Mouse (Mus musculus): ENCODE data around the gene Efcab6. TPM values are rescaled to one million over a fixed set of nuclear protein-coding genes. Genes with fewer than 3 reads are reported as not detected.
A peak's percentile ranks its signal among the peaks of the same experiment; 100 is the strongest.

Efcab6 gene
- total and polyA plus RNA-seq, 3 experiments = not detected

DNA sequence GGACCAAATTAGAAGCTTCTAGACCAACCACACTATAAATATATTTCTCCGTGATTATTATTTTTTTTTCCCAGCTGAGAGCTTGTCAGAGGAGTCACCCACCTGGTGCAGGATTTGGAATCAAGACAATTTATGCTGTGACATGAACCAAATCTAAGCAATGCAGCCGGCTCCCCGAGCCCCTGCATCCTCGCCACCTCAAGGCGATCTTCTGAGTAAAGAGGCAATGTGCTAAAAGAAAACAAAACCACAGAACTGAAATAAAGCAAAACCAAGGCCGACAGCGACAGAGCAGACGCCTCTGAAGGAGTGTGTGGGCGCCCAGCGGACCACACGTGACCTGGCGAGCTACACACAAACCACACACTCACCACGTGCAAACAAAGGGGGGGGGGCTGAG, 13.5 kb upstream of the Efcab6 start:
- no peak overlapping the region for H3K4me2 ChIP-seq (ENCODE audit: insufficient read depth, low read depth, poor library complexity, severe bottlenecking)

GRCm38 (mm10) chr15:84077151-84077550, 12.0 kb upstream of the Efcab6 start:
- TF ChIP-seq JUN (IDR thresholded peaks at IDR 0.05; ENCODE audit: insufficient read depth, low read depth, low read length) (no peak), PAX5 (IDR thresholded peaks at IDR 0.05; ENCODE audit: low read length) (no peak), EP300 (IDR thresholded peaks at IDR 0.05; ENCODE audit: low read length) (no peak), SMC3 (IDR thresholded peaks at IDR 0.05; ENCODE audit: low read depth, low read length) (no peak), MXI1 (IDR thresholded peaks at IDR 0.05; ENCODE audit: low read depth, low read length) (no peak), CTCF (conservative IDR thresholded peaks at IDR 0.05 in 1 of 2, IDR thresholded peaks at IDR 0.05 in 1 of 2; ENCODE audit: low read depth in 2 of 2, low read length in 2 of 2) (no peak), HCFC1 (IDR thresholded peaks at IDR 0.05; ENCODE audit: low read depth, low read length) (no peak), TBP (conservative IDR thresholded peaks at IDR 0.05; ENCODE audit: low read depth, low read length) (no peak), E2F4 (IDR thresholded peaks at IDR 0.05; ENCODE audit: insufficient replicate concordance, low read depth, low read length) (no peak), GABPA (IDR thresholded peaks at IDR 0.05; ENCODE audit: insufficient replicate concordance, low read depth, low read length) (no peak), POLR2AphosphoS2 (IDR thresholded peaks at IDR 0.05; ENCODE audit: low read depth, low read length) (no peak), USF2 (conservative IDR thresholded peaks at IDR 0.05; ENCODE audit: low read depth, low read length) (no peak), UBTF (IDR thresholded peaks at IDR 0.05; ENCODE audit: low read depth, low read length) (no peak)
- Histone ChIP-seq H3K79me2 (replicated peaks; ENCODE audit: control insufficient read depth, extremely low read depth, insufficient read depth, poor library complexity, severe bottlenecking) (no peaks in the 10 kb centered on the region), H3K27me3 (replicated peaks) (peaks cover 86% of the 10 kb centered on the region), H3K4me1 (ENCODE audit: control insufficient read depth in 1 of 2, insufficient read depth in 2 of 2) (0 out of 4 replicates have a peak, but pooled peaks cover 0 to 3% of the 10 kb centered on the region in 2 experiments), H3K27ac (ENCODE audit: insufficient read depth, low read depth) (no peak overlapping the region), H3K4me3 (replicated peaks in 1 of 3; ENCODE audit: low read depth in 2 of 3, low read length in 2 of 3, poor library complexity in 1 of 3) (no peak overlapping the region), H3K9ac (ENCODE audit: insufficient read depth, low read depth) (no peak overlapping the region), H3K36me3 (replicated peaks in 1 of 2; ENCODE audit: control insufficient read depth in 1 of 2, insufficient read depth in 1 of 2, low read length in 1 of 2) (no peaks in the 10 kb centered on the region), H3K9me3 (replicated peaks; ENCODE audit: low read length) (no peaks in the 10 kb centered on the region), H3K4me2 (ENCODE audit: insufficient read depth, low read depth, poor library complexity, severe bottlenecking) (no peak overlapping the region)
- dilution Hi-C loops (cut with MboI; ENCODE audit: extremely low pct_ligation_motif_present, extremely low pct_unique_long_range_greater_than_20kb, low sequenced_read_pairs) (no loop called here), in situ Hi-C loops (cut with MboI; ENCODE audit: low pct_ligation_motif_present, low pct_unique_long_range_greater_than_20kb, low sequenced_read_pairs) (no loop called here)
- DNase-seq (ENCODE audit: extremely low read depth) = no peak

More for the DNA sequence above, 13.5 kb upstream of the Efcab6 start:
- H3K9ac ChIP-seq (ENCODE audit: insufficient read depth, low read depth) = no peak overlapping the region
- no peak for DNase-seq (ENCODE audit: extremely low read depth)
- H3K4me1 ChIP-seq (ENCODE audit: control insufficient read depth in 1 of 2, insufficient read depth in 2 of 2) = 0 out of 4 replicates have a peak, but pooled peaks cover 0 to 2% of the 10 kb centered on the region in 2 experiments
- H3K27me3 ChIP-seq (replicated peaks) = peaks cover 83% of the 10 kb centered on the region
- dilution Hi-C loops (cut with MboI; ENCODE audit: extremely low pct_ligation_motif_present, extremely low pct_unique_long_range_greater_than_20kb, low sequenced_read_pairs) (no loop called here), in situ Hi-C loops (cut with MboI; ENCODE audit: low pct_ligation_motif_present, low pct_unique_long_range_greater_than_20kb, low sequenced_read_pairs) (no loop called here)
- H3K27ac ChIP-seq (ENCODE audit: insufficient read depth, low read depth) = no peak overlapping the region
- H3K79me2 ChIP-seq (replicated peaks; ENCODE audit: control insufficient read depth, extremely low read depth, insufficient read depth, poor library complexity, severe bottlenecking) = no peaks in the 10 kb centered on the region
- H3K36me3 ChIP-seq (replicated peaks in 1 of 2; ENCODE audit: control insufficient read depth in 1 of 2, insufficient read depth in 1 of 2, low read length in 1 of 2) = no peaks in the 10 kb centered on the region
- H3K9me3 ChIP-seq (replicated peaks; ENCODE audit: low read length) = no peaks in the 10 kb centered on the region
- TF ChIP-seq BHLHE40 (IDR thresholded peaks at IDR 0.05; ENCODE audit: low read depth, low read length) (peak; percentile 50; the same call in 1 of the 2 replicates), POLR2A (IDR thresholded peaks at IDR 0.05; ENCODE audit: low read depth, low read length) (no peak)
- H3K4me3 ChIP-seq (replicated peaks in 1 of 3; ENCODE audit: low read depth in 2 of 3, low read length in 2 of 3, poor library complexity in 1 of 3) = no peak overlapping the region

- no peaks in the 10 kb centered on the region for H3K36me3 ChIP-seq (replicated peaks in 1 of 2; ENCODE audit: control insufficient read depth in 1 of 2, insufficient read depth in 1 of 2, low read length in 1 of 2)
- no peak overlapping the region for H3K4me3 ChIP-seq (replicated peaks in 1 of 3; ENCODE audit: low read depth in 2 of 3, low read length in 2 of 3, poor library complexity in 1 of 3)
- H3K79me2 ChIP-seq (replicated peaks; ENCODE audit: control insufficient read depth, extremely low read depth, insufficient read depth, poor library complexity, severe bottlenecking) = no peaks in the 10 kb centered on the region
- H3K27ac ChIP-seq (ENCODE audit: insufficient read depth, low read depth) = no peak overlapping the region
- H3K9ac ChIP-seq (ENCODE audit: insufficient read depth, low read depth) = no peak overlapping the region
- in situ Hi-C loops (cut with MboI; ENCODE audit: low pct_ligation_motif_present, low pct_unique_long_range_greater_than_20kb, low sequenced_read_pairs) = no loop called here
- no peak overlapping the region for H3K4me2 ChIP-seq (ENCODE audit: insufficient read depth, low read depth, poor library complexity, severe bottlenecking)
- H3K9me3 ChIP-seq (replicated peaks; ENCODE audit: low read length) = no peaks in the 10 kb centered on the region
- 0 out of 4 replicates have a peak, but pooled peaks cover 0 to 3% of the 10 kb centered on the region in 2 experiments for H3K4me1 ChIP-seq (ENCODE audit: control insufficient read depth in 1 of 2, insufficient read depth in 2 of 2)
- DNase-seq (ENCODE audit: extremely low read depth) = no peak
- TF ChIP-seq MAFK (IDR thresholded peaks at IDR 0.05; ENCODE audit: insufficient replicate concordance, low read length) = no peak
- TF ChIP-seq CTCF (conservative IDR thresholded peaks at IDR 0.05 in 1 of 2, IDR thresholded peaks at IDR 0.05 in 1 of 2; ENCODE audit: low read depth in 2 of 2, low read length in 2 of 2) = peak in 1 of 2 experiments; percentile 39; a peak in 2 of 4 replicates
- dilution Hi-C loops (cut with MboI; ENCODE audit: extremely low pct_ligation_motif_present, extremely low pct_unique_long_range_greater_than_20kb, low sequenced_read_pairs) = no loop called here
- peaks cover 84% of the 10 kb centered on the region for H3K27me3 ChIP-seq (replicated peaks)
Measured at GRCm38 (mm10) chr15:84074705-84075185, 9.6 kb upstream of the Efcab6 start.
